Mouse (Mus musculus) neural tube, embryonic 13.5 days (tissue): Measurements from ENCODE around the gene Drap1. TPM values are rescaled to one million over a fixed set of nuclear protein-coding genes. Genes with fewer than 3 reads are reported as not detected.

Experiments used
- ATAC-seq: fragments of 200-750 bp; cut with Nextera tagmentation; 2 replicates; pipeline ENCODE4 v1.8.0; 2017; ENCODE audit warnings: low read depth, mild to moderate bottlenecking, moderate TSS enrichment, moderate library complexity
- H3K27ac ChIP-seq: fragments of 300-500 bp; sonication (generic); replicated peaks from 2 replicates; pipeline ENCODE4 v1.5.1; 2015; ENCODE audit warnings: moderate library complexity, mild to moderate bottlenecking, inconsistent platforms
- H3K27me3 ChIP-seq: fragments of 300-500 bp; sonication (generic); 2 replicates; pipeline ENCODE4 v1.6.1; 2015; ENCODE audit warnings: mild to moderate bottlenecking, inconsistent platforms
- H3K36me3 ChIP-seq: fragments of 300-500 bp; sonication (generic); 2 replicates; pipeline ENCODE4 v1.6.1; 2015; ENCODE audit warnings: mild to moderate bottlenecking, inconsistent platforms
- H3K4me1 ChIP-seq: fragments of 300-500 bp; sonication (generic); replicated peaks from 2 replicates; pipeline ENCODE4 v1.6.1; 2015; ENCODE audit warnings: inconsistent platforms
- H3K4me2 ChIP-seq: fragments of 300-500 bp; sonication (generic); 2 replicates; pipeline ENCODE4 v1.6.1; 2015; ENCODE audit warnings: inconsistent platforms, mild to moderate bottlenecking, moderate library complexity
- H3K4me3 ChIP-seq: fragments of 300-500 bp; sonication (generic); 2 replicates; pipeline ENCODE4 v1.5.1; 2015; ENCODE audit warnings: mild to moderate bottlenecking, inconsistent platforms
- H3K9ac ChIP-seq: fragments of 300-500 bp; sonication (generic); 2 replicates; pipeline ENCODE4 v1.6.1; 2015; ENCODE audit warnings: moderate library complexity, mild to moderate bottlenecking, inconsistent platforms
- H3K9me3 ChIP-seq: fragments of 300-500 bp; sonication (generic); 2 replicates; pipeline ENCODE4 v1.6.1; 2016; ENCODE audit warnings: inconsistent platforms
- WGBS: fragments of 180-500 bp; shearing (Covaris S2); methylation state at CpG from one replicate; pipeline ENCODE4 v1.1.7; 2015; 5-methylcytosine and 5-hydroxymethylcytosine counted together
- polyA plus RNA-seq: library from polyadenylated mRNA; unstranded; fragments of >200 nt; fragmentation: Nextera tagmentation; extraction: Ambion mirVana; gene quantifications from 2 replicates; pipeline ENCODE4 v1.2.1, GENCODE M21; 2015

Drap1 gene
- polyA plus RNA-seq, 1 experiment from 2014 or later, result 318 TPM

GRCm38 (mm10) chr19:5447515-5448353, 23.0 kb upstream of the Drap1 start, which contains the start of gene Fosl1:
Gene Fosl1, plus strand, starts transcription at chr19:5447547.
- Histone ChIP-seq H3K4me3 (peak within 1 kb of the TSS; percentile 51), H3K9me3 (no peaks in the 10 kb centered on the region; the same call in 1 of the 2 replicates), H3K4me1 (peaks cover 18% of the 10 kb centered on the region), H3K27me3 (peaks cover 84% of the 10 kb centered on the region), H3K4me2 (peak within 1 kb of the TSS; percentile 90), H3K36me3 (no peaks in the 10 kb centered on the region), H3K9ac (peak within 1 kb of the TSS; percentile 57), H3K27ac (no peak within 1 kb of the TSS)
- ATAC-seq, result peak; percentile 62
- WGBS, result under 1% methylated on average over 69 of the region's 70 CpGs

GRCm38 (mm10) chr19:5445747-5446146, 21.0 kb upstream of the Drap1 start:
- H3K4me2 ChIP-seq, result no peak overlapping the region
- H3K27me3 ChIP-seq, result peaks cover 73% of the 10 kb centered on the region
- no peak overlapping the region for H3K27ac ChIP-seq
- H3K9me3 ChIP-seq, result no peaks in the 10 kb centered on the region; the same call in 1 of the 2 replicates
- 88% methylated on average over 5 of the region's 5 CpGs for WGBS
- no peak for ATAC-seq
- no peaks in the 10 kb centered on the region for H3K36me3 ChIP-seq
- H3K4me3 ChIP-seq, result no peak overlapping the region
- no peak overlapping the region for H3K9ac ChIP-seq
- H3K4me1 ChIP-seq, result peaks cover 18% of the 10 kb centered on the region

- Histone ChIP-seq H3K27ac (no peak overlapping the region), H3K4me1 (peaks cover 18% of the 10 kb centered on the region), H3K4me2 (no peak overlapping the region), H3K27me3 (peaks cover 65% of the 10 kb centered on the region), H3K9me3 (peaks cover 4% of the 10 kb centered on the region; the same call in 1 of the 2 replicates), H3K9ac (no peak overlapping the region), H3K4me3 (no peak overlapping the region), H3K36me3 (no peaks in the 10 kb centered on the region)
- no peak for ATAC-seq
- WGBS, result 39% methylated on average over 7 of the region's 7 CpGs
Measured at GRCm38 (mm10) chr19:5444954-5445353, 20.2 kb upstream of the Drap1 start.

GRCm38 (mm10) chr19:5444371-5444908, 19.7 kb upstream of the Drap1 start:
- H3K36me3 ChIP-seq, result no peaks in the 10 kb centered on the region
- H3K4me1 ChIP-seq, result peaks cover 18% of the 10 kb centered on the region
- WGBS, result 66% methylated on average over 9 of the region's 9 CpGs
- ATAC-seq, result no peak
- H3K9me3 ChIP-seq, result peaks cover 4% of the 10 kb centered on the region; the same call in 1 of the 2 replicates
- no peak overlapping the region for H3K4me2 ChIP-seq
- no peak overlapping the region for H3K27ac ChIP-seq
- peaks cover 60% of the 10 kb centered on the region for H3K27me3 ChIP-seq
- H3K4me3 ChIP-seq, result no peak overlapping the region
- H3K9ac ChIP-seq, result no peak overlapping the region

GRCm38 (mm10) chr19:5433951-5434350, 9.2 kb upstream of the Drap1 start:
- peaks cover 17% of the 10 kb centered on the region for H3K4me1 ChIP-seq
- peak overlapping the region; percentile 57 for H3K4me2 ChIP-seq
- no peak for ATAC-seq
- 65% methylated on average over 7 of the region's 7 CpGs for WGBS
- no peaks in the 10 kb centered on the region for H3K9me3 ChIP-seq
- no peak overlapping the region for H3K4me3 ChIP-seq
- H3K27ac ChIP-seq, result peak overlapping the region; percentile 53; the same call in 1 of the 2 replicates
- peaks cover 8% of the 10 kb centered on the region; the same call in 1 of the 2 replicates for H3K27me3 ChIP-seq
- 0 out of 2 replicates have a peak overlapping the region, but pooled peaks have one; percentile 60 for H3K9ac ChIP-seq
- peaks cover 5% of the 10 kb centered on the region; the same call in 1 of the 2 replicates for H3K36me3 ChIP-seq

GRCm38 (mm10) chr19:5432992-5433852, 8.4 kb upstream of the Drap1 start:
- Histone ChIP-seq H3K27ac (peak overlapping the region; percentile 53; the same call in 1 of the 2 replicates), H3K9ac (peak overlapping the region; percentile 60), H3K27me3 (peaks cover 8% of the 10 kb centered on the region; the same call in 1 of the 2 replicates), H3K4me1 (peaks cover 19% of the 10 kb centered on the region), H3K4me2 (peak overlapping the region; percentile 57), H3K9me3 (no peaks in the 10 kb centered on the region), H3K36me3 (peaks cover 5% of the 10 kb centered on the region; the same call in 1 of the 2 replicates), H3K4me3 (peak overlapping the region; percentile 27)
- ATAC-seq, result peak; percentile 57
- 11% methylated on average over 16 of the region's 16 CpGs for WGBS

- no peak for ATAC-seq
Measured at GRCm38 (mm10) chr19:5431911-5432464, 7.2 kb upstream of the Drap1 start.

GRCm38 (mm10) chr19:5430408-5430807, 5.6 kb upstream of the Drap1 start:
- H3K9ac ChIP-seq, result no peak overlapping the region
- peaks cover 8% of the 10 kb centered on the region; the same call in 1 of the 2 replicates for H3K27me3 ChIP-seq
- no peak overlapping the region for H3K4me2 ChIP-seq
- H3K36me3 ChIP-seq, result peaks cover 25% of the 10 kb centered on the region
- no peak for ATAC-seq
- H3K9me3 ChIP-seq, result no peaks in the 10 kb centered on the region
- 71% methylated on average over 1 of the region's 1 CpGs for WGBS
- peaks cover 43% of the 10 kb centered on the region for H3K4me1 ChIP-seq
- no peak overlapping the region for H3K27ac ChIP-seq
- H3K4me3 ChIP-seq, result no peak overlapping the region

More at GRCm38 (mm10) chr19:5431911-5432464, 7.2 kb upstream of the Drap1 start:
- Histone ChIP-seq H3K27ac (no peak overlapping the region), H3K9me3 (no peaks in the 10 kb centered on the region), H3K9ac (no peak overlapping the region), H3K4me3 (no peak overlapping the region), H3K36me3 (peaks cover 15% of the 10 kb centered on the region), H3K4me1 (peaks cover 28% of the 10 kb centered on the region), H3K27me3 (peaks cover 8% of the 10 kb centered on the region; the same call in 1 of the 2 replicates), H3K4me2 (no peak overlapping the region)
- 80% methylated on average over 4 of the region's 4 CpGs for WGBS

- Histone ChIP-seq H3K4me3 (no peak overlapping the region), H3K4me2 (no peak overlapping the region), H3K27me3 (0 out of 2 replicates have a peak, but pooled peaks cover 4% of the 10 kb centered on the region), H3K27ac (no peak overlapping the region), H3K9me3 (no peaks in the 10 kb centered on the region), H3K36me3 (peaks cover 25% of the 10 kb centered on the region), H3K4me1 (peaks cover 43% of the 10 kb centered on the region), H3K9ac (no peak overlapping the region)
- ATAC-seq, result no peak
- 77% methylated on average over 8 of the region's 8 CpGs for WGBS
Measured at GRCm38 (mm10) chr19:5429806-5430205, 5.0 kb upstream of the Drap1 start.

- Histone ChIP-seq H3K27me3 (0 out of 2 replicates have a peak, but pooled peaks cover under 1% of the 10 kb centered on the region), H3K4me1 (peaks cover 43% of the 10 kb centered on the region), H3K9ac (no peak overlapping the region), H3K4me3 (no peak overlapping the region), H3K27ac (no peak overlapping the region), H3K4me2 (no peak overlapping the region), H3K9me3 (no peaks in the 10 kb centered on the region), H3K36me3 (peaks cover 25% of the 10 kb centered on the region)
- 83% methylated on average over 4 of the region's 4 CpGs for WGBS
- ATAC-seq, result no peak
Measured at GRCm38 (mm10) chr19:5429219-5429618, 4.4 kb upstream of the Drap1 start.

- peaks cover 29% of the 10 kb centered on the region for H3K36me3 ChIP-seq
- 92% methylated on average over 2 of the region's 2 CpGs for WGBS
- no peak for ATAC-seq
Measured at GRCm38 (mm10) chr19:5428083-5428482, 3.3 kb upstream of the Drap1 start.

More at GRCm38 (mm10) chr19:5428083-5428482, 3.3 kb upstream of the Drap1 start:
- no peak overlapping the region for H3K4me2 ChIP-seq
- no peak overlapping the region for H3K9ac ChIP-seq
- no peak overlapping the region for H3K4me3 ChIP-seq
- H3K27ac ChIP-seq, result no peak overlapping the region
- no peaks in the 10 kb centered on the region for H3K9me3 ChIP-seq
- peaks cover 43% of the 10 kb centered on the region for H3K4me1 ChIP-seq
- no peaks in the 10 kb centered on the region for H3K27me3 ChIP-seq
